In the genomic region with DNA sequence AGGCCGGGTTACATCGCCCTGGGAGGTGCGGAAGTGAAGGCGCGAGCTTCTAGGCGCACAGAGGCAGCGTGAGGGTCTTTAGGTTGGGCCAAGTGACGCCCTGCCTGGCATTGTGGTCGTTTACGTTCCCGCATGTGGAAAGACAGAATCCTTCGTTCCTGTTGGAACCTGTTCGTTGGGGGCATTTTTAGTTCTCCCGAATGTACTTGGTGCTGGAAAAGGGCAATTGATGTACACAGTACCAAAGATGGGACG, we compare ENCODE assay signal across 9 mouse cellular contexts. TPM values are rescaled to one million over a fixed set of nuclear protein-coding genes. Genes with fewer than 3 reads are reported as not detected.
DNase-seq lines count a peak whose midpoint lies in the region; ATAC-seq and TF ChIP-seq lines count a peak whose summit lies in the region.
"Had no signal": no experiment of that assay in that cellular context is flagged by ENCODE, and none has a peak within 500 bp of the region (broad histone marks: within the 10 kb centered on the region; RNA-seq: fewer than 3 reads in every experiment).

No protein-coding gene starts in this region.

- peaks cover 5% of the 10 kb centered on the region for H3K36me3 ChIP-seq in heart, embryonic 10.5 days
- H3K36me3 ChIP-seq in ES-Bruce4 (ENCODE audit: control insufficient read depth, insufficient read depth, low read length, poor library complexity, severe bottlenecking): peaks cover 9% of the 10 kb centered on the region
- H3K36me3 ChIP-seq in forebrain, embryonic 16.5 days (ENCODE audit: control insufficient read depth, insufficient read depth): no peaks in the 10 kb centered on the region
- no peaks in the 10 kb centered on the region for H3K36me3 ChIP-seq in macrophage (ENCODE audit: inconsistent target)

- under 1% methylated on average over 15 of the region's 15 CpGs for WGBS in heart, embryonic 10.5 days
- WGBS in forebrain, embryonic 16.5 days: under 1% methylated on average over 15 of the region's 15 CpGs
- under 1% methylated on average over 15 of the region's 15 CpGs for WGBS in macrophage (ENCODE audit: missing documents)

- no peak for TF ChIP-seq POLR2A in ES-Bruce4 (IDR thresholded peaks at IDR 0.05; ENCODE audit: insufficient read depth, low read length)

- peaks cover 55% of the 10 kb centered on the region for H3K79me2 ChIP-seq in macrophage (ENCODE audit: inconsistent target)

- peak overlapping the region; percentile 97 for H3K27ac ChIP-seq in heart, embryonic 10.5 days
- no peak overlapping the region for H3K27ac ChIP-seq in ES-Bruce4 (ENCODE audit: insufficient read depth, low read length)
- peak overlapping the region; percentile 92 for H3K27ac ChIP-seq in forebrain, embryonic 16.5 days (ENCODE audit: low read length)
- peak overlapping the region; percentile 88 for H3K27ac ChIP-seq in macrophage

- no peak for TF ChIP-seq CTCF in ES-Bruce4 (IDR thresholded peaks at IDR 0.05; ENCODE audit: low read depth, low read length)

- H3K27me3 ChIP-seq in heart, embryonic 10.5 days (ENCODE audit: insufficient read depth, poor library complexity, severe bottlenecking): no peaks in the 10 kb centered on the region
- H3K27me3 ChIP-seq in ES-Bruce4 (ENCODE audit: control insufficient read depth, insufficient read depth, low read length, poor library complexity, severe bottlenecking): no peaks in the 10 kb centered on the region
- H3K27me3 ChIP-seq in forebrain, embryonic 16.5 days (replicated peaks; ENCODE audit: control insufficient read depth, insufficient read depth, low read length): no peaks in the 10 kb centered on the region

- no peaks in the 10 kb centered on the region for H3K9me3 ChIP-seq in heart, embryonic 10.5 days
- no peaks in the 10 kb centered on the region for H3K9me3 ChIP-seq in ES-Bruce4 (replicated peaks; ENCODE audit: control insufficient read depth, insufficient read depth, low read length, poor library complexity, severe bottlenecking)
- H3K9me3 ChIP-seq in forebrain, embryonic 16.5 days (ENCODE audit: control insufficient read depth, low read length): no peaks in the 10 kb centered on the region

- peak; percentile 7 for ATAC-seq in forebrain, embryonic 16.5 days

- TF ChIP-seq EP300 in ES-Bruce4 (IDR thresholded peaks at IDR 0.05; ENCODE audit: insufficient read depth, low read depth, low read length): no peak

- H3K4me1 ChIP-seq in heart, embryonic 10.5 days: peaks cover 31% of the 10 kb centered on the region
- peaks cover 2% of the 10 kb centered on the region for H3K4me1 ChIP-seq in ES-Bruce4 (ENCODE audit: control insufficient read depth, insufficient read depth, low read length)
- H3K4me1 ChIP-seq in forebrain, embryonic 16.5 days (replicated peaks; ENCODE audit: control insufficient read depth, insufficient read depth, low read length): peaks cover 40% of the 10 kb centered on the region

- H3K4me2 ChIP-seq in forebrain, embryonic 16.5 days (ENCODE audit: low read length): peak overlapping the region; percentile 94

- H3K4me3 ChIP-seq in heart, embryonic 10.5 days: peak overlapping the region; percentile 78
- H3K4me3 ChIP-seq in ES-Bruce4 (ENCODE audit: low read depth, low read length) (peak overlapping the region; percentile 89), macrophage (ENCODE audit: inconsistent target) (peak overlapping the region; percentile 93)
- H3K4me3 ChIP-seq in forebrain, embryonic 16.5 days (replicated peaks; ENCODE audit: low read length): peak overlapping the region; percentile 88

- H3K9ac ChIP-seq in ES-Bruce4 (ENCODE audit: low read depth, poor library complexity, severe bottlenecking): peak overlapping the region; percentile 83
- peak overlapping the region; percentile 88 for H3K9ac ChIP-seq in forebrain, embryonic 16.5 days (replicated peaks; ENCODE audit: low read depth, low read length)

- no peak for DNase-seq in heart, embryonic 10.5 days (ENCODE audit: low spot score)
- no peak for DNase-seq in heart, adult 8-10 months (ENCODE audit: low spot score)
- DNase-seq in thymus, postnatal 10 days (ENCODE audit: low spot score in 2 of 2): no peak
- no peak for DNase-seq in layer of hippocampus, adult 9-11 months
- DNase-seq in kidney, postnatal 4 days: no peak

RNA-seq across cellular contexts. Expression of a gene that starts 0.6 kb away (rescaled TPM):
- polyA plus RNA-seq in heart, embryonic 10.5 days (2016; fragmentation: Nextera tagmentation; extraction: Ambion mirVana): 38.9 and 48.2 TPM in 2 replicates
- total RNA-seq in heart, adult 8-10 months (2022): 10 to 100 TPM; 11.5 to 12.6 (median 12.0) TPM
- polyA plus RNA-seq in ES-Bruce4 (2011; ENCODE audit: insufficient read depth, insufficient read length, low read depth, missing spikeins) (4.7 and 9.6 TPM in 2 replicates), macrophage (2018) (3.2 to 11.8 TPM (median 7.2 TPM) in 3 replicates)
- 24.5 and 28.6 TPM in 2 replicates for polyA plus RNA-seq in forebrain, embryonic 16.5 days (2015; fragmentation: Nextera tagmentation; extraction: Ambion mirVana)
- total RNA-seq in macrophage (2018; cell fraction: chromatin; rRNA removed): 10 to 100 TPM in 5 of 26 experiments, 1 to 10 TPM in 19, not detected in 2; 1.1 to 16.3 (median 4.7) TPM
- total RNA-seq in macrophage (2018; cell fraction: cytosol; rRNA removed): 1 to 10 TPM; 2.3 to 6.9 (median 4.7) TPM
- 10 to 100 TPM in 4 of 26 experiments, 1 to 10 TPM in 21, under 1 TPM in 1; 0.85 to 20.5 (median 4.6) TPM for total RNA-seq in macrophage (2018; cell fraction: nucleus; rRNA removed)

RNA-seq across cellular contexts. Expression of a gene that starts 1.0 kb away (rescaled TPM):
- 563 and 665 TPM in 2 replicates for polyA plus RNA-seq in heart, embryonic 10.5 days (2016; fragmentation: Nextera tagmentation; extraction: Ambion mirVana)
- 100 to 1,000 TPM; 135 to 164 (median 150) TPM for total RNA-seq in heart, adult 8-10 months (2022)
- polyA plus RNA-seq in ES-Bruce4 (2011; ENCODE audit: insufficient read depth, insufficient read length, low read depth, missing spikeins): 463 and 467 TPM in 2 replicates
- polyA plus RNA-seq in forebrain, embryonic 16.5 days (2015; fragmentation: Nextera tagmentation; extraction: Ambion mirVana): 666 and 671 TPM in 2 replicates
- 10 to 100 TPM; 11.9 to 59.4 (median 41.7) TPM for total RNA-seq in macrophage (2018; cell fraction: chromatin; rRNA removed)
- total RNA-seq in macrophage (2018; cell fraction: cytosol; rRNA removed): 100 to 1,000 TPM in 6 of 26 experiments, 10 to 100 TPM in 20; 71.7 to 111 (median 91.9) TPM
- 100 to 1,000 TPM in 1 of 26 experiments, 10 to 100 TPM in 25; 24.6 to 106 (median 58.2) TPM for total RNA-seq in macrophage (2018; cell fraction: nucleus; rRNA removed)
- 85.7 to 180 TPM (median 90.7 TPM) in 3 replicates for polyA plus RNA-seq in macrophage (2018)

RNA-seq across cellular contexts. Expression of a gene that starts 20.5 kb away (rescaled TPM):
- 64.4 and 81.8 TPM in 2 replicates for polyA plus RNA-seq in heart, embryonic 10.5 days (2016; fragmentation: Nextera tagmentation; extraction: Ambion mirVana)
- total RNA-seq in heart, adult 8-10 months (2022): 10 to 100 TPM; 10.8 to 12.4 (median 11.6) TPM
- polyA plus RNA-seq in ES-Bruce4 (2011; ENCODE audit: insufficient read depth, insufficient read length, low read depth, missing spikeins) (42.3 and 44.4 TPM in 2 replicates), macrophage (2018) (9.5 to 26.7 TPM (median 17.2 TPM) in 3 replicates)
- polyA plus RNA-seq in forebrain, embryonic 16.5 days (2015; fragmentation: Nextera tagmentation; extraction: Ambion mirVana): 57.9 and 69.8 TPM in 2 replicates
- 10 to 100 TPM; 10.2 to 54.1 (median 31.6) TPM for total RNA-seq in macrophage (2018; cell fraction: chromatin; rRNA removed)
- 10 to 100 TPM in 17 of 26 experiments, 1 to 10 TPM in 9; 7.0 to 14.7 (median 11.7) TPM for total RNA-seq in macrophage (2018; cell fraction: cytosol; rRNA removed)
- total RNA-seq in macrophage (2018; cell fraction: nucleus; rRNA removed): 10 to 100 TPM in 22 of 26 experiments, 1 to 10 TPM in 4; 6.3 to 77.0 (median 18.5) TPM

RNA-seq across cellular contexts. Expression of a gene that starts 28.7 kb away (rescaled TPM):
- polyA plus RNA-seq in heart, embryonic 10.5 days (2016; fragmentation: Nextera tagmentation; extraction: Ambion mirVana): not detected in 2 replicates
- total RNA-seq in heart, adult 8-10 months (2022): not detected
- polyA plus RNA-seq in ES-Bruce4 (2011; ENCODE audit: insufficient read depth, insufficient read length, low read depth, missing spikeins) (not detected in 2 replicates), macrophage (2018) (not detected in 3 replicates)
- not detected in 2 replicates for polyA plus RNA-seq in forebrain, embryonic 16.5 days (2015; fragmentation: Nextera tagmentation; extraction: Ambion mirVana)
- total RNA-seq in macrophage (2018; cell fraction: chromatin; rRNA removed): not detected
- not detected for total RNA-seq in macrophage (2018; cell fraction: cytosol; rRNA removed)
- not detected for total RNA-seq in macrophage (2018; cell fraction: nucleus; rRNA removed)
- total RNA-seq: layer of hippocampus, postnatal 36 days had no signal

RNA-seq across cellular contexts. Expression of a gene that starts 50.5 kb away (rescaled TPM):
- polyA plus RNA-seq in heart, embryonic 10.5 days (2016; fragmentation: Nextera tagmentation; extraction: Ambion mirVana): 0.04 and 0.13 TPM in 2 replicates
- under 1 TPM in 2 of 4 experiments, not detected in 2; 0.03 TPM for total RNA-seq in heart, adult 8-10 months (2022)
- polyA plus RNA-seq in ES-Bruce4 (2011; ENCODE audit: insufficient read depth, insufficient read length, low read depth, missing spikeins) (0.24 and 0.43 TPM in 2 replicates), macrophage (2018) (not detected in 3 replicates)
- polyA plus RNA-seq in forebrain, embryonic 16.5 days (2015; fragmentation: Nextera tagmentation; extraction: Ambion mirVana): 7.4 and 9.5 TPM in 2 replicates
- not detected for total RNA-seq in macrophage (2018; cell fraction: chromatin; rRNA removed)
- total RNA-seq in macrophage (2018; cell fraction: cytosol; rRNA removed): not detected
- total RNA-seq in macrophage (2018; cell fraction: nucleus; rRNA removed): not detected
